Comparison of ENCODE assay signal across 8 mouse cellular contexts in genomic region chr13:89738776-89739695, GRCm38 (mm10). TPM values are rescaled to one million over a fixed set of nuclear protein-coding genes. Genes with fewer than 3 reads are reported as not detected.
DNase-seq lines count a peak whose midpoint lies in the region; ATAC-seq lines count a peak whose summit lies in the region.

No protein-coding gene starts in this region.

- H3K27me3 ChIP-seq in embryonic facial prominence, embryonic 13.5 days = no peaks in the 10 kb centered on the region
- H3K27me3 ChIP-seq in limb, embryonic 15.5 days = no peaks in the 10 kb centered on the region
- 0 out of 2 replicates have a peak, but pooled peaks cover 3% of the 10 kb centered on the region for H3K27me3 ChIP-seq in midbrain, embryonic 16.5 days (ENCODE audit: control insufficient read depth, insufficient read depth, low read depth, low read length)

- peak overlapping the region; percentile 93 for H3K9ac ChIP-seq in embryonic facial prominence, embryonic 13.5 days
- H3K9ac ChIP-seq in limb, embryonic 15.5 days = peak overlapping the region; percentile 39
- H3K9ac ChIP-seq in midbrain, embryonic 16.5 days (ENCODE audit: low read depth, low read length) = peak overlapping the region; percentile 76

- H3K4me2 ChIP-seq in embryonic facial prominence, embryonic 13.5 days = peak overlapping the region; percentile 83
- H3K4me2 ChIP-seq in limb, embryonic 15.5 days = peak overlapping the region; percentile 71
- H3K4me2 ChIP-seq in midbrain, embryonic 16.5 days (ENCODE audit: low read length) = peak overlapping the region; percentile 99

- H3K36me3 ChIP-seq in embryonic facial prominence, embryonic 13.5 days = no peaks in the 10 kb centered on the region
- no peaks in the 10 kb centered on the region; the same call in 1 of the 2 replicates for H3K36me3 ChIP-seq in limb, embryonic 15.5 days
- H3K36me3 ChIP-seq in midbrain, embryonic 16.5 days (ENCODE audit: control insufficient read depth, insufficient read depth, low read length) = no peaks in the 10 kb centered on the region

- H3K4me1 ChIP-seq in embryonic facial prominence, embryonic 13.5 days = peaks cover 19% of the 10 kb centered on the region
- peaks cover 16% of the 10 kb centered on the region for H3K4me1 ChIP-seq in limb, embryonic 15.5 days
- peaks cover 9% of the 10 kb centered on the region for H3K4me1 ChIP-seq in midbrain, embryonic 16.5 days (ENCODE audit: control insufficient read depth, insufficient read depth, low read length)

- peak overlapping the region; percentile 70 for H3K4me3 ChIP-seq in embryonic facial prominence, embryonic 13.5 days
- H3K4me3 ChIP-seq in limb, embryonic 15.5 days = peak overlapping the region; percentile 64
- H3K4me3 ChIP-seq in midbrain, embryonic 16.5 days (ENCODE audit: low read depth, low read length) = peak overlapping the region; percentile 67

- ATAC-seq in embryonic facial prominence, embryonic 13.5 days (ENCODE audit: insufficient number of reproducible peaks, insufficient read depth, low FRiP score, low TSS enrichment, low read depth) = peak; percentile 73
- peak; percentile 66 for ATAC-seq in limb, embryonic 15.5 days (ENCODE audit: insufficient number of reproducible peaks, low FRiP score, low TSS enrichment, low read depth)
- ATAC-seq in midbrain, embryonic 16.5 days = peak; percentile 47

- peak overlapping the region; percentile 96 for H3K27ac ChIP-seq in embryonic facial prominence, embryonic 13.5 days
- H3K27ac ChIP-seq in limb, embryonic 15.5 days = peak overlapping the region; percentile 95
- H3K27ac ChIP-seq in midbrain, embryonic 16.5 days (ENCODE audit: low read length) = peak overlapping the region; percentile 28

- 2% methylated on average over 31 of the region's 31 CpGs for WGBS in embryonic facial prominence, embryonic 13.5 days
- 2% methylated on average over 31 of the region's 31 CpGs for WGBS in limb, embryonic 15.5 days
- WGBS in midbrain, embryonic 16.5 days = 2% methylated on average over 31 of the region's 31 CpGs

- peak; percentile 90 for DNase-seq in 3T3-L1 (ENCODE audit: low read depth, low spot score)
- DNase-seq in adrenal gland, adult 8-10 months = peak; percentile 67
- DNase-seq in heart, adult 18-20 months = peak; percentile 87 to 91
- peak; percentile 78 for DNase-seq in kidney, adult 18-20 months
- peak; percentile 19 to 64 for DNase-seq in spleen, postnatal 10 days (ENCODE audit: low spot score in 2 of 2)

- no peaks in the 10 kb centered on the region for H3K9me3 ChIP-seq in embryonic facial prominence, embryonic 13.5 days
- no peaks in the 10 kb centered on the region for H3K9me3 ChIP-seq in limb, embryonic 15.5 days
- H3K9me3 ChIP-seq in midbrain, embryonic 16.5 days (replicated peaks; ENCODE audit: control insufficient read depth, low read length, poor library complexity, severe bottlenecking) = no peaks in the 10 kb centered on the region

RNA-seq across cellular contexts. Expression of gene Vcan, which starts 3.3 kb away (rescaled TPM):
- total RNA-seq in adrenal gland, adult 8-10 months (2022) = 1 to 10 TPM; 2.1 to 2.2 (median 2.1) TPM
- polyA plus RNA-seq in embryonic facial prominence, embryonic 13.5 days (2015; fragmentation: Nextera tagmentation; extraction: Ambion mirVana) = 171 and 178 TPM in 2 replicates
- 1 to 10 TPM; 6.1 to 7.3 TPM for total RNA-seq in heart, adult 18-20 months (2021)
- polyA plus RNA-seq in limb, embryonic 15.5 days (2015; fragmentation: Nextera tagmentation; extraction: Ambion mirVana) = 78.3 and 94.6 TPM in 2 replicates
- polyA plus RNA-seq in midbrain, embryonic 16.5 days (2015; fragmentation: Nextera tagmentation; extraction: Ambion mirVana) = 21.5 and 30.8 TPM in 2 replicates

Comparison
In these comparisons a context has a peak if more than half of its experiments do, and no peak if none do; other contexts are left out.
1. Peak in every context shown above with its lines: DNase-seq, ATAC-seq, H3K4me3 ChIP-seq and H3K27ac ChIP-seq.
2. H3K27ac ChIP-seq: peak in every context shown above with its lines; median percentile 96 in embryonic facial prominence, embryonic 13.5 days; 95 in limb, embryonic 15.5 days; 28 in midbrain, embryonic 16.5 days.
3. H3K9ac ChIP-seq: peak in every context shown above with its lines; median percentile 93 in embryonic facial prominence, embryonic 13.5 days; 76 in midbrain, embryonic 16.5 days; 39 in limb, embryonic 15.5 days.